Mouse (Mus musculus): ENCODE measurements at regions not wholly inside any gene's neighbourhood (a gene's known extent, or its start where the extent isn't known, plus 50 kb on each side); places are given as distances from the start of the nearest gene placed in this dataset.

- H3K4me2 ChIP-seq (replicated peaks; ENCODE audit: low read depth, low read length), result no peak overlapping the region
- H3K9me3 ChIP-seq (ENCODE audit: low read length), result no peaks in the 10 kb centered on the region
- H3K4me1 ChIP-seq (ENCODE audit: insufficient read depth, low read depth, low read length), result no peaks in the 10 kb centered on the region
- no peaks in the 10 kb centered on the region for H3K36me3 ChIP-seq (ENCODE audit: insufficient read depth, low read length)
- WGBS, result 17% methylated on average over 11 of the region's 11 CpGs
- H3K4me3 ChIP-seq (ENCODE audit: low read depth, low read length), result no peak overlapping the region
- no peak overlapping the region for H3K27ac ChIP-seq (ENCODE audit: low read length)
- DNase-seq (ENCODE audit: low spot score), result peak; percentile 65
- ATAC-seq, result 0 out of 2 replicates have a peak, but pooled peaks have one; percentile 14
- peak; percentile 85 for TF ChIP-seq CTCF (IDR thresholded peaks at IDR 0.05)
- TF ChIP-seq EP300 (IDR thresholded peaks at IDR 0.05), result no peak
- H3K9ac ChIP-seq (replicated peaks; ENCODE audit: low read depth), result no peak overlapping the region
- no peaks in the 10 kb centered on the region for H3K27me3 ChIP-seq (replicated peaks; ENCODE audit: insufficient read depth, low read length)
These were observed 77.9 kb upstream of the Plppr4 start for GRCm38 (mm10) chr3:117438473-117439114.

GRCm38 (mm10) chr3:117424526-117424925 is 63.9 kb upstream of the Plppr4 start:
- Histone ChIP-seq H3K4me3 (ENCODE audit: low read depth, low read length) (no peak overlapping the region), H3K4me2 (replicated peaks; ENCODE audit: low read depth, low read length) (no peak overlapping the region), H3K27me3 (replicated peaks; ENCODE audit: insufficient read depth, low read length) (no peaks in the 10 kb centered on the region), H3K9me3 (ENCODE audit: low read length) (no peaks in the 10 kb centered on the region), H3K4me1 (ENCODE audit: insufficient read depth, low read depth, low read length) (no peaks in the 10 kb centered on the region), H3K9ac (replicated peaks; ENCODE audit: low read depth) (no peak overlapping the region), H3K27ac (ENCODE audit: low read length) (no peak overlapping the region), H3K36me3 (ENCODE audit: insufficient read depth, low read length) (no peaks in the 10 kb centered on the region)
- ATAC-seq (no peak), DNase-seq (ENCODE audit: low spot score) (no peak)
- 71% methylated on average over 1 of the region's 1 CpGs for WGBS
- TF ChIP-seq EP300 (IDR thresholded peaks at IDR 0.05), result no peak
- no peak for TF ChIP-seq CTCF (IDR thresholded peaks at IDR 0.05)

- WGBS, result 77% methylated on average over 4 of the region's 4 CpGs
These were observed 52.4 kb upstream of the Plppr4 start for GRCm38 (mm10) chr3:117412896-117413747.

More at GRCm38 (mm10) chr3:117412896-117413747, 52.4 kb upstream of the Plppr4 start:
- no peaks in the 10 kb centered on the region for H3K36me3 ChIP-seq (ENCODE audit: insufficient read depth, low read length)
- H3K9me3 ChIP-seq (ENCODE audit: low read length), result no peaks in the 10 kb centered on the region
- TF ChIP-seq CTCF (IDR thresholded peaks at IDR 0.05) (no peak), EP300 (IDR thresholded peaks at IDR 0.05) (no peak)
- no peak overlapping the region for H3K27ac ChIP-seq (ENCODE audit: low read length)
- H3K4me1 ChIP-seq (ENCODE audit: insufficient read depth, low read depth, low read length), result no peaks in the 10 kb centered on the region
- H3K9ac ChIP-seq (replicated peaks; ENCODE audit: low read depth), result no peak overlapping the region
- ATAC-seq (no peak), DNase-seq (ENCODE audit: low spot score) (no peak)
- H3K27me3 ChIP-seq (replicated peaks; ENCODE audit: insufficient read depth, low read length), result no peaks in the 10 kb centered on the region
- H3K4me3 ChIP-seq (ENCODE audit: low read depth, low read length), result no peak overlapping the region
- no peak overlapping the region for H3K4me2 ChIP-seq (replicated peaks; ENCODE audit: low read depth, low read length)
